Mouse (Mus musculus) lung, postnatal 25 days (tissue): ENCODE data around the gene Plpp7.

ENCODE experiments used
- DNase-seq: peaks from one replicate; pipeline ENCODE4 v3.0.0; 2022; ENCODE audit warnings: low spot score

The Plpp7 gene

GRCm38 (mm10) chr2:32095351-32096121 is at the start of gene Plpp7:
Plpp7 (plus strand) TSS chr2:32095528.
- peak; percentile 38 for DNase-seq

DNA sequence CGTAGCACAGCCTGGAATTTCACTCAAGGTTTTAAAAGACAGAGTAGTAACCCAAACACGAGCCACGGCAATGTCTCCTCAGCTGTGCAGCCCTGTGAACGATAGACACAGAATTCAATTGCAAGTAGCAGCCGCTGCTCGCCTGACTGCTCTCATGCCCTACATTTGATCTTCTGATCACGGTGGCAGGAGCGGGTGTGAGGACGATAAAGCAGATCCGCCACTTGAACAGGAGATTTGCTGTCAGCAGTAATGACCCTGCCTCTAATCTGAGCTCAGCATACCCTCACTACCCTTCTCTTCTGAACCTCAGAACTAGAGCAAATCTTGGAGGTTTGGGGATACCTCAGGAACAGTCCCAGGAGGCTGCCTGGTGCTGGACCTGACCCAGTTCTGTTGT is 49.3 kb upstream of the Plpp7 start:
- no peak for DNase-seq

GRCm38 (mm10) chr2:32047323-32047722 is 48.0 kb upstream of the Plpp7 start:
- no peak for DNase-seq

DNA sequence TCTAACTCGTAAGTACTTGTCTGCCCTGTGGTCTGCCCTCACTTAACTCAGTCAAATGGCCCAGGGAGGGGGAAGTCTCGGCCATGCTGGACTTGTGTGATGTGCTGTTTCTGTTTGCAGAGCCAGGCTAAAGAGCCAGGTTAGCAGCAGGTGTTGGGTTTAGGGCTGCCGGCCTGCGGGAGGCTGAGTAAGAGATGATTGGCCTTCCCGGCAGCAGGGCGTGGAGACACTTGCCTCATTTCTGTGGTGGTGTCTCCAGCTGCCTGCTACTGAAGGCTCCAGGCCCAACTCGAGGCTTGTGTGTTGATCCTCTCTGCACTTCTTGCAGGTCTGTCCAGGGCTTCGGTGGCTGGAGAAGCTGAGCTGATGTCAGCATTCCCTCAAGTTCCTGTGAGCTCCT is 43.5 kb upstream of the Plpp7 start:
- no peak for DNase-seq

GRCm38 (mm10) chr2:32052418-32052817 is 42.9 kb upstream of the Plpp7 start:
- no peak for DNase-seq

- DNase-seq = no peak
These were observed 39.9 kb upstream of the Plpp7 start for GRCm38 (mm10) chr2:32055357-32055965.

DNA sequence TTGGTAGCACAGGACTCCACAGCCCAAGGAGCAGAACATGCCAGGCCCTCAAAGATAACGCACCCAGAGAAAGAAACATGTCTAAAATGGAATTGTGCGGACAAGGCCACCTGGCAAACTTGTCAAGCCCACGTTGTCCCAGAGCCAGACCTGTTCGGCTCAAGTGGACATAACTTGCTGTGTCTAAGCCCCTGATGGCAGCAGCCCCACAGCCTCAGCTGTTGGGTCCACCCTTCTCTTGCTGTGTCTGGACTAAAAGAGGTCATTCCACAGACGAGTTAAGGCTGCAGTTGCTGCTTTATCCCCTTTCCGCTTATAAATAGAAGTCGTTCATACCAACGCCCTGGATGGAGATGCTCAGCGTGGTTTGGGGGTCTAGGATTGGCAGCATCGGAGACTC is 38.8 kb upstream of the Plpp7 start:
- no peak for DNase-seq

- no peak for DNase-seq
These were observed 38.0 kb upstream of the Plpp7 start for GRCm38 (mm10) chr2:32057360-32057759.

DNA sequence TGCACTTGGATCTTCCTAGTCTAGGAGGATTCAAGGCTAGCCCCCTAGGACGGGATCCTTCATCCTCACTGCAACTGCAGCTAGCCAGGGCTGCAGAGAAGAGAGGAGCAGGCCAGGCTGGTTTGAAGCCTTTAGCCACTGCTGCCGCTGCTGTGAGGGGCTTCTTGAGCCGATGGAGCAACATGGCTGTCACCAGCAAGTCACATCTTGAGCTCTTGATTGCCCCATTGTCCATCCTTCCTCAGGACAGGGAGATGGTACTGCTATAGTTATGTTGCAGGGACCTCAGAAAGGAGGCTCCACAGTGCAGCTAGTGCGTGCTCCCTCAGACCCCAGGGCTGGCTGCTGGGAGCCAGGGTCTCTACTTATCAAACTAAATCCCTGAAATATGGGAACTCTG is 37.5 kb upstream of the Plpp7 start:
- no peak for DNase-seq

- no peak for DNase-seq
These were observed 37.1 kb upstream of the Plpp7 start for GRCm38 (mm10) chr2:32058241-32058640.

DNA sequence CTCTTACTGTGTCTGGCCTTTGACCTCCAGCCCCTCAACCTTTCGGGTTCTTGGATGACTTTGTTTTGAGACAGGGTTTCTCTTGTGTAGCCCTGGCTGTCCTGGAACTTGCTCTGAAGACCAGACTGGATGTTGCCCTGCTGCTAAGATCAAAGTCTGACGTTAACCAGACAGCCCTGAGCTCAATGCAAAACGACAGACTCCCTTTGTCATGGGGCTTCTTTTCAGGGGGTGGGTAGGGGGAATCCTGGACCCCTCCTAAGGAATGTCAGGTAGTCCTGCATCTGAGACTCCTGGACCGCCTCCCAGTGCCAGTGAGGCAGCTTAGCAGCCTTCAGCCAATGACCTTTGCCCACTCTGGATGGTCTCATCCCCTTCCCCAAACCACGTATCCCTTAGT is 36.6 kb upstream of the Plpp7 start:
- DNase-seq = no peak

DNA sequence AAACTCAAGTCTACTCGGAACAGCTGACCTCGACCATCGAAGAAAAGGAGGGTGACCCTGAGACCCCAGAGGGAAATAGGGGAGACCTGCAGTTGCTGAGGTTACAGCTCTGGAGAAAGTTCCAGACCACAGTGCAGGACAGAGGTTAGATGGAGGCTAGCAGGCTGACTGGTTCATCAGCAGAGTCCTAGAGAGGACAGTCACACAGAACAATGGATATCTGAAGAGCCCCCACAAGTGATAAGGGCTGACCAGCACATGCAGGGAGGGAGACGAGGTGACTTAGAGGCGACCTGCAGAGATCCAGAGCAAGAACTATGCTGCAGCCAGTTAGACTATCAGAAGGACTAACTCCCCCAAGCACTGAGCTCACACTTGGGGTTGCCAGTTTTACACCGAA is 35.7 kb upstream of the Plpp7 start:
- DNase-seq = no peak

GRCm38 (mm10) chr2:32060228-32060805 is 35.0 kb upstream of the Plpp7 start:
- no peak for DNase-seq

- DNase-seq = no peak
These were observed 34.1 kb upstream of the Plpp7 start for GRCm38 (mm10) chr2:32061189-32061588.

- no peak for DNase-seq
These were observed 33.4 kb upstream of the Plpp7 start for GRCm38 (mm10) chr2:32061722-32062505.

DNA sequence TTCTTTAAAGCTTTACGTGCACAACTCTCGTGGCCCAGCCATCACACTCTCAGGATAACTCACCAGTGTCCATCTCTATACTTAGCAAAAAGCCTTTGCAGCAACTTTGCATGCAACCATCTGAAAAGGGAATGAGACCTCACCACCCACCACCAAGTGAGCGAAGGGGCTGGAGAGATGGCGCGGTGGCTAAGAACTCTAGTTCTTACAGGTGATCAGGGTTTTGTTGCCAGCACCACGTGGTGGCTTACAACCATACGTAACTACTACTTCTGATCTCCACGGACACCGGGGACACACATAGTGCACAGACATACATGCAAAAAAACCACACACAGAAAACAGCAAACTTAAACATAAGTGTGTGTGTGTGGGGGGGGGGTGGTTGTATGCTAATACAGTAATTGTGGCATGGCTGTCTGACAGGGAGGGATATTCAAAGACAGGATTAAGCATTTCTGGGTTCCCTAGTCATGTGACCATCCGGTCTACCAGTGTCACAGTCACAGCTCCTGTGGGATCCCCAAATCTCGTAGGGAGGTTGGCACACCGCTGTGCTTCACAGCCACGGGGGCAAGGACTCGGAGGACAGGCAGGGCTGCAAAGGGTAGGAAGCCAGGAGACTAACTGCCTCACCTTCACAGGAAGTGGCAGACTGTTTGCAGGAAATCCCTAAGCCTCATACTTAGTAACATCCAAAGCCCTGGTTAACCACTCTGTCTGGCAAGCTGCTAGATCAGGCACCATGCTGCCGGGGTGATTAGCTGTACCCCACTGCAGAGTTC is 32.5 kb upstream of the Plpp7 start:
- DNase-seq = no peak

DNA sequence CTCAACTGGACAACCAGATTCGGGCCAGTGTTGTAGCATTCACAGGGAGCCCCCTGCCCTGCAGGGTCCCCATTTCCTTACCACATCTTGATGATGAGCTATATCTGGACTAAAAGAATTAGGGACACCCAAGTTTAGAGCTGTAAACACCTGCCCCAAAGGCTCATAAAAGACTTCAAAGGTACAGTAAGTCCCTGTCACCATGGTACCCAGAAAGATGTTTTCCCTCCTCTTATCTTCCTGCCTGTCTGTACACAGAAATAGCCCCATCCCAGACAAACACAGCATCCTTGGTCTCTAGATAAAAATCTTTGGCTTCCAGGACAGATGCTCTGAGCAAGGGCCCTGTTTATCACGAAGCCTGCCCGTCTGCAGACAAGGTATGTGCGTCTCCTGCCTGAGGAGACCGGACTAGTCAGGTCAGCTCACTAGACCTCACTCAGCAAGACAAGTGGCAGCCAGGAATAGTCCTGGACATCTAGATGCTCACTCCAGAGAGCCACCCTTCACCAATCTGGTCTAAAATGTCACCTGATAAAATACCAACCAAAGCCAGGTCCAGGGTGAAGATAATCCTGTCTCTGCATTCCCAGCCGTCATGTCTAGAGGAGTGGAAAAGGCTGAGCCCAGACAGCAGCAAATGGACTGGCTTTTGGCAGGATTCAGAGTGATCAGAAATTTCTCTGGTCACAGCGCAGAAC is 31.7 kb upstream of the Plpp7 start:
- DNase-seq = no peak

GRCm38 (mm10) chr2:32064913-32065312 is 30.4 kb upstream of the Plpp7 start:
- no peak for DNase-seq

DNA sequence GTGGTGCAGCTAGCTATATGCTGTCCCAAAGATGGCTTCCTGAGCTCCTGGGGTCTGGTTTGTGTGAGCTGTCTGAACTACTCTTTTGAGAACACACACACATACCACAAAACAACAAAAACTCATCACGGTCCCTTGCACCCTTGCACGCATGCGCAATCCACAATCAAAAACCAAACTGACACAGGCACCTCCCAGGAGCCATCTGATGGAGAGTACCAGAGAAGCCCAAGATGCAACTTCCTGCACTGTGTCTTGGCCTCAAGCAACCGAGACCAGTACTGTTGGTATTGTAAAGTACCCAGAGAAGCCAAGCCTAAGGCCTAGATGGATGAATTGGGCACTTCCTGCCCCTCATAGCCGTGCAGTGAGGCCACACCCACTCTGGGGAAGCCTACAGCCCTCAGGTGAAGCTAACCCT is 29.9 kb upstream of the Plpp7 start:
- DNase-seq = no peak

DNA sequence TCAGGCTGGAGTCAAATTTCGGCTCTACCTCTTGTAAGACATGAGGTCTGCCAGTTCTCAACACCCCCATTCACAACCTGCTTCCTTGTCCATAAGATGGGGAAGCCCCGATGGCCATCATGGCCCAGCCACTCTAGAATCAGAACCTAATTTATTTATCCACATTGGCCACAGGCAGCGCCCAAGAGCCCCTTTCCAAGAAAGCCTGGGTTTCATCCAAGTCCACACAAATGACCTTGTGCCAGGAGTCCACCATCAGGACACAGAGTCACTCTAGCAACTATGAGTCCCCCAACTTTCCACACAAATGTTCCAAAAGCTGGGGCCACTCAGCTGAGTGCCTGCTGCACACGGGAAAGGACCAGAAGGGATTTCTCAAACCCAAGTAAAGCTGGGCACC is 29.3 kb upstream of the Plpp7 start:
- DNase-seq = no peak
